Mouse (Mus musculus): ENCODE measurements around the gene Clip4.

- no peak for TF ChIP-seq CTCF (IDR thresholded peaks at IDR 0.05; ENCODE audit: low read depth)
- no peak for TF ChIP-seq EP300 (IDR thresholded peaks at IDR 0.05; ENCODE audit: low read depth)
Observed at GRCm38 (mm10) chr17:71783366-71783735, 15.1 kb downstream of the Clip4 start.

Measured in liver, embryonic 14.5 days (tissue).